Mouse (Mus musculus) layer of hippocampus, postnatal 25 days (tissue): ENCODE data around the gene Duox1. TPM values are rescaled to one million over a fixed set of nuclear protein-coding genes. Genes with fewer than 3 reads are reported as not detected.

Source experiments
- total RNA-seq, 2 experiments: library from RNA; stranded (reverse); gene quantifications; 2 replicates each; pipeline ENCODE4 v1.2.3; 2021

The Duox1 gene
- total RNA-seq, 2 experiments from 2014 or later: not detected

Other genes with a start within 250 kb of the Duox1 start
- gene Spg11, start 197.3 kb upstream of the Duox1 start, total RNA-seq: 10 to 100 TPM; 15.4 to 17.1 TPM
- gene B2m, start 168.0 kb upstream of the Duox1 start, total RNA-seq: 100 to 1,000 TPM in 1 of 2 experiments, 10 to 100 TPM in 1; 99.1 to 104 TPM
- gene Trim69, start 155.0 kb upstream of the Duox1 start, total RNA-seq: not detected
- gene Patl2, start 129.5 kb upstream of the Duox1 start, total RNA-seq: not detected
- not detected for gene Terb2, start 129.4 kb upstream of the Duox1 start, total RNA-seq
- gene Sord, start 80.9 kb upstream of the Duox1 start, total RNA-seq: 10 to 100 TPM; 15.9 to 18.5 TPM
- gene Duox2, start 17.2 kb upstream of the Duox1 start, total RNA-seq: under 1 TPM in 1 of 2 experiments, not detected in 1; 0.07 TPM
- not detected for gene Duoxa2, start 16.8 kb upstream of the Duox1 start, total RNA-seq
- gene Duoxa1, start 1.9 kb upstream of the Duox1 start, total RNA-seq: not detected
- gene Shf, start 53.5 kb downstream of the Duox1 start, total RNA-seq: 10 to 100 TPM; 60.7 to 62.2 TPM
- gene Slc28a2, start 110.8 kb downstream of the Duox1 start, total RNA-seq: under 1 TPM in 1 of 2 experiments, not detected in 1; 0.12 TPM
- not detected for gene Gm14085, start 169.3 kb downstream of the Duox1 start, total RNA-seq